Mouse (Mus musculus): ENCODE measurements around the gene Bcat2. TPM values are rescaled to one million over a fixed set of nuclear protein-coding genes. Genes with fewer than 3 reads are reported as not detected.
A peak's percentile ranks its signal among the peaks of the same experiment; 100 is the strongest.

Gene Bcat2
- polyA plus RNA-seq (2012; rRNA removed) (38.8 and 40.6 TPM in 2 replicates), polyA plus RNA-seq (2014; fragmentation: Nextera tagmentation; extraction: Ambion mirVana) (35.9 and 39.4 TPM in 2 replicates)

- H3K9me3 ChIP-seq (ENCODE audit: control insufficient read depth, low read length), result no peaks in the 10 kb centered on the region
- H3K36me3 ChIP-seq (replicated peaks; ENCODE audit: control insufficient read depth, insufficient read depth, low read depth), result no peaks in the 10 kb centered on the region; the same call in 1 of the 2 replicates
- H3K4me1 ChIP-seq (replicated peaks; ENCODE audit: control insufficient read depth in 2 of 2, insufficient read depth in 2 of 2, low read length in 1 of 2), result peaks cover 42 to 46% of the 10 kb centered on the region in 2 experiments
- TF ChIP-seq EP300 (IDR thresholded peaks at IDR 0.05; ENCODE audit: low read depth), result no peak
- TF ChIP-seq CTCF (IDR thresholded peaks at IDR 0.05; ENCODE audit: low read depth), result no peak
- no peaks in the 10 kb centered on the region for H3K27me3 ChIP-seq (ENCODE audit: control insufficient read depth, insufficient read depth, low read length)
- peak within 1 kb of the TSS; percentile 85 for H3K9ac ChIP-seq (replicated peaks)
- H3K4me2 ChIP-seq (ENCODE audit: low read depth), result peak within 1 kb of the TSS; percentile 97
- H3K4me3 ChIP-seq (ENCODE audit: insufficient read depth in 1 of 2, low read depth in 2 of 2, low read length in 2 of 2), result peak within 1 kb of the TSS; percentile 59 to 83
- DNase-seq (ENCODE audit: low read depth in 3 of 3, low spot score in 3 of 3) (peak; percentile 57 to 65 (median 57)), ATAC-seq (ENCODE audit: insufficient read depth) (peak; percentile 51)
- H3K27ac ChIP-seq, result peak within 1 kb of the TSS; percentile 76
- 2% methylated on average over 42 of the region's 42 CpGs for WGBS (ENCODE audit: insufficient replicate concordance)
Measured at GRCm38 (mm10) chr7:45570103-45570741, at the start of gene Bcat2. TSS of gene Bcat2 (plus strand) at chr7:45570153.

- WGBS (ENCODE audit: insufficient replicate concordance), result 91% methylated on average over 7 of the region's 7 CpGs
- Histone ChIP-seq H3K27ac (no peak overlapping the region), H3K4me1 (replicated peaks; ENCODE audit: control insufficient read depth in 2 of 2, insufficient read depth in 2 of 2, low read length in 1 of 2) (peaks cover 17 to 19% of the 10 kb centered on the region in 2 experiments), H3K36me3 (replicated peaks; ENCODE audit: control insufficient read depth, insufficient read depth, low read depth) (peaks cover 42% of the 10 kb centered on the region), H3K9me3 (ENCODE audit: control insufficient read depth, low read length) (no peaks in the 10 kb centered on the region), H3K9ac (replicated peaks) (no peak overlapping the region), H3K4me2 (ENCODE audit: low read depth) (peak overlapping the region; percentile 88), H3K4me3 (ENCODE audit: insufficient read depth in 1 of 2, low read depth in 2 of 2, low read length in 2 of 2) (peak overlapping the region in 1 of 2 experiments; percentile 76; a peak in 1 of 4 replicates), H3K27me3 (ENCODE audit: control insufficient read depth, insufficient read depth, low read length) (no peaks in the 10 kb centered on the region)
- TF ChIP-seq CTCF (IDR thresholded peaks at IDR 0.05; ENCODE audit: low read depth), result no peak
- TF ChIP-seq EP300 (IDR thresholded peaks at IDR 0.05; ENCODE audit: low read depth), result no peak
- DNase-seq (ENCODE audit: low read depth in 3 of 3, low spot score in 3 of 3) (no peak), ATAC-seq (ENCODE audit: insufficient read depth) (no peak)
Measured at GRCm38 (mm10) chr7:45520605-45521004, 49.3 kb upstream of the Bcat2 start.

- DNase-seq (ENCODE audit: low read depth in 3 of 3, low spot score in 3 of 3) (peak; percentile 72 to 78 (median 72)), ATAC-seq (ENCODE audit: insufficient read depth) (no peak)
- peaks cover 42% of the 10 kb centered on the region for H3K36me3 ChIP-seq (replicated peaks; ENCODE audit: control insufficient read depth, insufficient read depth, low read depth)
- under 1% methylated on average over 28 of the region's 28 CpGs for WGBS (ENCODE audit: insufficient replicate concordance)
- H3K4me3 ChIP-seq (ENCODE audit: insufficient read depth in 1 of 2, low read depth in 2 of 2, low read length in 2 of 2), result peak overlapping the region; percentile 76 to 88
- no peak for TF ChIP-seq EP300 (IDR thresholded peaks at IDR 0.05; ENCODE audit: low read depth)
- peak; percentile 28; the same call in 1 of the 2 replicates for TF ChIP-seq CTCF (IDR thresholded peaks at IDR 0.05; ENCODE audit: low read depth)
- peaks cover 10 to 14% of the 10 kb centered on the region in 2 experiments for H3K4me1 ChIP-seq (replicated peaks; ENCODE audit: control insufficient read depth in 2 of 2, insufficient read depth in 2 of 2, low read length in 1 of 2)
- peak overlapping the region; percentile 88 for H3K4me2 ChIP-seq (ENCODE audit: low read depth)
- H3K27me3 ChIP-seq (ENCODE audit: control insufficient read depth, insufficient read depth, low read length), result no peaks in the 10 kb centered on the region
- H3K27ac ChIP-seq, result peak overlapping the region; percentile 90
- H3K9ac ChIP-seq (replicated peaks), result peak overlapping the region; percentile 99
- H3K9me3 ChIP-seq (ENCODE audit: control insufficient read depth, low read length), result no peaks in the 10 kb centered on the region
Measured at GRCm38 (mm10) chr7:45521728-45522184, 48.2 kb upstream of the Bcat2 start.

- Histone ChIP-seq H3K4me1 (replicated peaks; ENCODE audit: control insufficient read depth in 2 of 2, insufficient read depth in 2 of 2, low read length in 1 of 2) (peaks cover 10 to 14% of the 10 kb centered on the region in 2 experiments), H3K4me3 (ENCODE audit: insufficient read depth in 1 of 2, low read depth in 2 of 2, low read length in 2 of 2) (peak overlapping the region; percentile 76 to 88), H3K9ac (replicated peaks) (peak overlapping the region; percentile 99), H3K4me2 (ENCODE audit: low read depth) (peak overlapping the region; percentile 88), H3K9me3 (ENCODE audit: control insufficient read depth, low read length) (no peaks in the 10 kb centered on the region), H3K36me3 (replicated peaks; ENCODE audit: control insufficient read depth, insufficient read depth, low read depth) (peaks cover 42% of the 10 kb centered on the region), H3K27ac (peak overlapping the region; percentile 90), H3K27me3 (ENCODE audit: control insufficient read depth, insufficient read depth, low read length) (no peaks in the 10 kb centered on the region)
- ATAC-seq (ENCODE audit: insufficient read depth), result no peak
- no peak for DNase-seq (ENCODE audit: low read depth in 3 of 3, low spot score in 3 of 3)
- 53% methylated on average over 16 of the region's 16 CpGs for WGBS (ENCODE audit: insufficient replicate concordance)
- TF ChIP-seq EP300 (IDR thresholded peaks at IDR 0.05; ENCODE audit: low read depth), result no peak
- TF ChIP-seq CTCF (IDR thresholded peaks at IDR 0.05; ENCODE audit: low read depth), result no peak
Measured at GRCm38 (mm10) chr7:45522194-45522752, 47.7 kb upstream of the Bcat2 start.
